Mouse (Mus musculus) limb, embryonic 10.5 days (tissue): Measurements from ENCODE around the gene Gm28048. TPM values are rescaled to one million over a fixed set of nuclear protein-coding genes. Genes with fewer than 3 reads are reported as not detected.

Experiments
- DNase-seq: peaks from one replicate; pipeline ENCODE4 v3.0.0-alpha.2; 2017; ENCODE audit warnings: low spot score
- H3K27ac ChIP-seq: fragments of 300-500 bp; sonication (generic); 2 replicates; pipeline ENCODE4 v1.5.1; 2016; ENCODE audit warnings: mild to moderate bottlenecking
- H3K27me3 ChIP-seq: fragments of 300-500 bp; sonication (generic); 2 replicates; pipeline ENCODE4 v1.6.1; 2016; ENCODE audit warnings: low read depth, mild to moderate bottlenecking; ENCODE audit not compliant: poor library complexity, severe bottlenecking
- H3K36me3 ChIP-seq: fragments of 300-500 bp; sonication (generic); 2 replicates; pipeline ENCODE4 v1.6.1; 2016; ENCODE audit warnings: mild to moderate bottlenecking, moderate library complexity
- H3K4me1 ChIP-seq: fragments of 300-500 bp; sonication (generic); 2 replicates; pipeline ENCODE4 v1.6.1; 2016
- H3K4me3 ChIP-seq: fragments of 300-500 bp; sonication (generic); 2 replicates; pipeline ENCODE4 v1.5.1; 2016; ENCODE audit warnings: mild to moderate bottlenecking, moderate library complexity
- H3K9me3 ChIP-seq: fragments of 300-500 bp; sonication (generic); replicated peaks from 2 replicates; pipeline ENCODE4 v1.6.1; 2016; ENCODE audit warnings: mild to moderate bottlenecking
- WGBS: fragments of 180-500 bp; shearing (Covaris S2); methylation state at CpG from one replicate; pipeline ENCODE4 v1.1.7; 2016; 5-methylcytosine and 5-hydroxymethylcytosine counted together
- polyA plus RNA-seq: library from polyadenylated mRNA; unstranded; fragments of >200 nt; fragmentation: Nextera tagmentation; extraction: Ambion mirVana; gene quantifications from 2 replicates; pipeline ENCODE4 v1.2.1, GENCODE M21; 2016

Gm28048 gene
- polyA plus RNA-seq, 1 experiment from 2014 or later: 4.1 TPM

DNA sequence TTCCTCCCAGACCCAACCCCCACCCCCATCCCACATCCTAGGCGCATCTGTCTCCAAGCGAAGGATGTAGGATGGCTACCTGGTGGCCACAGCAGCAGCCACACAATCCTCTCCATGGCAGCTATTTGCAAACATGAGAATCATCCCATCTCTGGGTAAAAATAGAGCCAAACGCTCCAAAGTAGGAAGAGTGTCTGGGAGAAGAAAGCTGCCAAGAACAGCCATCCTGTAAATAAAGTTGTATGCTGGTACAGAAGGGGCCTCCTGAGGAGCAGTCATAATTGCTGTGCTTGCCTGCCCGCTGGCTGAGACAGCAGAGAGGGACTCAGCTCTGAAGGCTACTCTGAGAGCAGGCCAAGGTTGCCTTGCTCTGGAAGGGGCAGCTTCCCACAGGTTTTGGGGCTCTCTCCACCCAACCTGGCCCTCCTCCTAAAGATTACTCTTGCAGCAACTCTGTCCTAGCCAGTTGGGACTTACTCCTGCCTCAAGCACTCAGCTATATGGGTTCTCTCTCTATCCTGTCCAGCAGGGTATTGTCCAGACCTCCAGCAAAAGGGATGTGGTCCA lies 154.3 kb downstream of the Gm28048 start:
- peaks cover 18% of the 10 kb centered on the region for H3K4me1 ChIP-seq
- no peak for DNase-seq
- H3K36me3 ChIP-seq: no peaks in the 10 kb centered on the region
- H3K27ac ChIP-seq: no peak overlapping the region
- no peak overlapping the region for H3K4me3 ChIP-seq
- no peaks in the 10 kb centered on the region for H3K27me3 ChIP-seq
- no peaks in the 10 kb centered on the region for H3K9me3 ChIP-seq
- WGBS: 88% methylated on average over 4 of the region's 4 CpGs

DNA sequence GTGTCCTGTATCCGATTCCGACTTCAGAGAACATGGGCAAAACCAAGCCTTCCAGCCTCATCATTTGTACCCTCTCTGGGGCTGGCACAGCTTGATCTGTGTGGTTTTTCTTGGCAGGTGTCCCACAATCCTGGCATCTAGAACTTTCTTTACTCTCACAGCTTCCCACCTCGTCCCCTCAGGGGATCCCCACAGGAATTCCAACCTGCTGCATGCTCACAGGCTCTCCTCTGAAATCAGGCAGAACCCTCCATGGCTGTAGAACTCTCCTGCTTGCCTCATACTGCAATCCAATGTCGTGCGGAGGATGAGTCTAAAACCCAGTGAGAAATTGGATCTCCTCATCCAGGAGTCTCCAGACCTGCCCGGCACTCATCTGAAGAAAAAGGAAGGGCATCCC lies 155.2 kb downstream of the Gm28048 start:
- Histone ChIP-seq H3K9me3 (no peaks in the 10 kb centered on the region), H3K36me3 (no peaks in the 10 kb centered on the region), H3K27ac (no peak overlapping the region), H3K4me1 (peaks cover 18% of the 10 kb centered on the region), H3K4me3 (no peak overlapping the region), H3K27me3 (no peaks in the 10 kb centered on the region)
- DNase-seq: no peak
- WGBS: 94% methylated on average over 6 of the region's 6 CpGs

DNA sequence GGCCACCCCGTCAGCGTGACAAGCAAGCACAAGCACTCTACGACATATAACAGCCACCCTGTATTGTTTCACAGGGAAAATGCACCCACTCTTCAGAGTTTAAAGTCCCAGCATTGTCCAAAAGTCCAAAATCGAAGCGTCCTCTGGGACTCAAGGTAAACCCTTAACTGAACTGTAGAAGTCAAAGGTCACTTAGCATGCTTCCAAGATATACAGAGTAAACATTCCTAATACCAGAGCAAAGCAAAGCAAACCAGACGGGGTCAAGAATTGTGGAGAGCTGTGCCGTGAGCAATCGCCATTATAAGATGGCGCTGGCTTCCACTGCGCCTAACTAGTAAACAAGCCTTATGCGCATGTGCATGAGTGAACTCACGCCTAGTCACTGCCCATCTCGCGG lies 155.8 kb downstream of the Gm28048 start:
- H3K27me3 ChIP-seq: no peaks in the 10 kb centered on the region
- no peaks in the 10 kb centered on the region for H3K9me3 ChIP-seq
- no peak for DNase-seq
- H3K4me1 ChIP-seq: peaks cover 18% of the 10 kb centered on the region
- H3K27ac ChIP-seq: no peak overlapping the region
- 93% methylated on average over 14 of the region's 14 CpGs for WGBS
- no peaks in the 10 kb centered on the region for H3K36me3 ChIP-seq
- H3K4me3 ChIP-seq: no peak overlapping the region

DNA sequence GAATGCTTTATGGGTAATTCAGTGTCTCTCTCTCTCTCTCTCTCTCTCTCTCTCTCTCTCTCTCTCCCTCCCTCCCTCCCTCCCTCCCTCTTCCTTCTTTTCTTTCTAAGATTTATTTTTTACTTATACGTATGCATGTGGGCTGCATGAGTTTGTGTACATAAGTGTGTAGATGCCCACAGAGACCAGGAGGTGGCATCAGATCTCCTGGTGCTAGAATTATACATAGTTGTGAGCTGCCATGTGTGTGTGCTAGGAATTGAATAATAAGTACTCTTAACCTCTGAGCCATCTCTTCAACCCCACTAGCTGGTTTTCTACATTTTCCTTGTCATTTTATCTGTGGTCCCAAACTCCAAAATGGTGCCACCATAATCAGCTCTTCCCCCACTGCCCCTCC lies 156.3 kb downstream of the Gm28048 start:
- H3K27me3 ChIP-seq: no peaks in the 10 kb centered on the region
- H3K4me3 ChIP-seq: no peak overlapping the region
- no peaks in the 10 kb centered on the region for H3K9me3 ChIP-seq
- WGBS: 100% methylated on average over 1 of the region's 1 CpGs
- no peak for DNase-seq
- H3K27ac ChIP-seq: no peak overlapping the region
- H3K4me1 ChIP-seq: peaks cover 18% of the 10 kb centered on the region
- H3K36me3 ChIP-seq: no peaks in the 10 kb centered on the region

DNA sequence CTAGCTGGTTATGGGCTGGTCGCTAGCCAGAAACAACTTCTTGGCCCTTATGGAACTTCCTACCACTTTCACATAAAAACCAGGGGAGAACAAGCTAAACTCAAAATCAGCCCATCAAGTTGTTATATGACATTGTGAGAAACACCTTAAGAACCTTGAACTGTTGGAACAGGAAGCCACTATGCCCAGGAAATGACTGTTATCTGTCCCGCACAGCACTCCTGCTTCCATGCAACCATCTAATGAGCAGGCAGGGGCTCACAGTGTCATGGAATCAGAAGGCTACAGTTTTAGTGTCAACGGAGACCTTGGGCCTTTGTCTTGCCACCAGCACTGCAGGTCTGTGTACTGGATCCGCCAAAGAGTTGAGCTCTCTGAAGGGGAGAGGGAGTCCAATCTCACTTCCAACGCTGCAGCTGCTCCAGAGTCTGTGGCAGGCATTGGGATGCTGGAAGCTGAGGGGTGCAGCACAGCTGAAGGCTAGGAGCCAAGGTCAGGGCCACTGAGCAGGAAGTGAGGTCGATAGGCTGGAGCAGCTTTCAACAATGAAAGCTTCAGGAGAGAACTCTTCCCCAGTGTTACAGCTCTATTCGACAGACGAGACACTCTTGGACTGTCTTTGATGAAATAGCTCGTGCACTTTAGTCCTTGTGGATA lies 157.7 kb downstream of the Gm28048 start:
- WGBS: 87% methylated on average over 9 of the region's 9 CpGs
- peaks cover 17% of the 10 kb centered on the region for H3K4me1 ChIP-seq
- no peaks in the 10 kb centered on the region for H3K9me3 ChIP-seq
- no peak for DNase-seq
- H3K4me3 ChIP-seq: no peak overlapping the region
- H3K27me3 ChIP-seq: no peaks in the 10 kb centered on the region
- H3K27ac ChIP-seq: 0 out of 2 replicates have a peak overlapping the region, but pooled peaks have one; percentile 19
- H3K36me3 ChIP-seq: no peaks in the 10 kb centered on the region

DNA sequence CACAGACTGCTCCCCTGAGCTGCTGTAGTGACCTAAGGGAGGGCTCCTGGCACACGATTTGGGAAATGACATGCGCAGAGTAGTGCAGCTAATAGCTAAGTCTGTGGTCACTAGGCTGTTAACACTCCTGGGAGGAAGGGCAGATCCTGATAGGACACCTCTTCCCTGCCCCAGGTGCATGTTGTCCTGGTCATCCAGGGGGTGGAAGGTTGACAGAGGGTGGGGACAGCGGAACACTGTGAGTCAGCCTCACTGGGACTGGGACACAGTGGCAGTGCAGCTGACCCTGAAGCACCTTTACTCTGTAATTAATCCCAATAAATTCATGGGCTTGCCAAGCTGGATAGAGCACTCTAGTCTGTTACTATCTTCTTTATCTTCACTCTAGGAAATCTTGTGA lies 160.6 kb downstream of the Gm28048 start:
- peaks cover 8% of the 10 kb centered on the region; the same call in 1 of the 2 replicates for H3K4me1 ChIP-seq
- no peak overlapping the region for H3K4me3 ChIP-seq
- WGBS: 89% methylated on average over 3 of the region's 3 CpGs
- H3K9me3 ChIP-seq: no peaks in the 10 kb centered on the region
- H3K27ac ChIP-seq: no peak overlapping the region
- no peak for DNase-seq
- H3K27me3 ChIP-seq: no peaks in the 10 kb centered on the region
- H3K36me3 ChIP-seq: no peaks in the 10 kb centered on the region

DNA sequence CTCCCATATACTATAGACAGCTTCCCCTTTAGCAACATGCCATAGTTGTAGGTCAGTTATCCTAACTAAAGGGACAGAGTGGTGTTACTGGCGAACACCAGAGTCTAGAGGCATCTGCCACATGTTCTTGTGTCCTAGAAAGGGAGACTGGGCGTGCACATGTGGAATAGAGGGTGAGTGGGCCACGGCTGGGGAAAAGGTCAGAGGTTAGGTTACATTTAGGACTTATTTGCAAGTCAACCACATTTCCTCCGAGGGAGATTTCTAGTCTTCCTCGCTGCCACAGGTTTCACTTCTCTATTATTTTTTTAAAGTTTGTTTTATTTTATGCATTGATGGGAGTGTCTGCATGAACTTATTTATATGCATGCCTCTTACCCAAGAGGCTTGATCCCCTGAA lies 163.5 kb downstream of the Gm28048 start:
- Histone ChIP-seq H3K4me3 (no peak overlapping the region), H3K27me3 (no peaks in the 10 kb centered on the region), H3K9me3 (no peaks in the 10 kb centered on the region), H3K36me3 (no peaks in the 10 kb centered on the region), H3K27ac (no peak overlapping the region), H3K4me1 (0 out of 2 replicates have a peak, but pooled peaks cover 3% of the 10 kb centered on the region)
- no peak for DNase-seq
- 74% methylated on average over 5 of the region's 5 CpGs for WGBS

DNA sequence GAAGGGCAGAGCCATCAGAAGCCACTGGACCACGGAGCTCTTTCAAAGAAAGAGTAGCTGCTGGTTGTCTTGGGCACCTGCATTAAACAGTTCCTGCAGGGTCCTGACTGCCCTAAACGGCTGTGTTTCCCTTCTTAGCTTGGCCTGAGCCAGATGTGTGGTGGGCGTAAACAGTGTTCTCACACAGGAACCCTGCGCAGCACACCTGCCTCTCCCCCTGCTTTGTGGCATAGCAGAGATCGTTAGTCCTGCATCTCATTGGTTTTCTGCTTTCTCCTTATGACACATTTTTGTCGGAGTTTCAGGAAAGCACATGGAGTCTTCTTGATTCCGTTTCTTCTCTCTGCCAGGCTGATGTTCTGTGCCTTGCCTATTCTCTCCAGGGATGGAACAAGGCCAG lies 166.0 kb downstream of the Gm28048 start:
- H3K4me1 ChIP-seq: 0 out of 2 replicates have a peak, but pooled peaks cover 3% of the 10 kb centered on the region
- H3K36me3 ChIP-seq: no peaks in the 10 kb centered on the region
- H3K9me3 ChIP-seq: no peaks in the 10 kb centered on the region
- DNase-seq: no peak
- 85% methylated on average over 7 of the region's 7 CpGs for WGBS
- H3K4me3 ChIP-seq: no peak overlapping the region
- no peaks in the 10 kb centered on the region for H3K27me3 ChIP-seq
- no peak overlapping the region for H3K27ac ChIP-seq

DNA sequence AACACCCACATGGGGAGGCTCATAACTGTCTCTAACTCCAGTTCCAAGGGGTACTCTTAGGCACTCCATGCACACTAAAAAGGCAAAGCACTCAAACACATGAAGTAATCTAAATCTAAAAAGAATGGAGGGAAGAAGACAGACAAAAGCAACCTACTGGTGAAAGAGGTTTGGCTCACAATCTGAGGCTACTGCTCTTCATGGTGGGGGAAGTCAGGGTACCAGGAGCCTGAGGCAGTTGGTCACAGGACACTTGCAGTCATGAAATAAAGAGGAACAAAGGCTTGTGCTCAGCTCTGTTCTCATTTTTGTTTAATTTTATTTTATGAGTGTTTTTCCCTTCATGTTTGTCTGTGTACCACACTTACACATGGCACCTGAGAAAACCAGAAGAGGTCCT lies 166.7 kb downstream of the Gm28048 start:
- H3K36me3 ChIP-seq: no peaks in the 10 kb centered on the region
- no peaks in the 10 kb centered on the region for H3K27me3 ChIP-seq
- no peaks in the 10 kb centered on the region for H3K9me3 ChIP-seq
- H3K27ac ChIP-seq: no peak overlapping the region
- no peak for DNase-seq
- no peak overlapping the region for H3K4me3 ChIP-seq
- 0 out of 2 replicates have a peak, but pooled peaks cover 3% of the 10 kb centered on the region for H3K4me1 ChIP-seq

DNA sequence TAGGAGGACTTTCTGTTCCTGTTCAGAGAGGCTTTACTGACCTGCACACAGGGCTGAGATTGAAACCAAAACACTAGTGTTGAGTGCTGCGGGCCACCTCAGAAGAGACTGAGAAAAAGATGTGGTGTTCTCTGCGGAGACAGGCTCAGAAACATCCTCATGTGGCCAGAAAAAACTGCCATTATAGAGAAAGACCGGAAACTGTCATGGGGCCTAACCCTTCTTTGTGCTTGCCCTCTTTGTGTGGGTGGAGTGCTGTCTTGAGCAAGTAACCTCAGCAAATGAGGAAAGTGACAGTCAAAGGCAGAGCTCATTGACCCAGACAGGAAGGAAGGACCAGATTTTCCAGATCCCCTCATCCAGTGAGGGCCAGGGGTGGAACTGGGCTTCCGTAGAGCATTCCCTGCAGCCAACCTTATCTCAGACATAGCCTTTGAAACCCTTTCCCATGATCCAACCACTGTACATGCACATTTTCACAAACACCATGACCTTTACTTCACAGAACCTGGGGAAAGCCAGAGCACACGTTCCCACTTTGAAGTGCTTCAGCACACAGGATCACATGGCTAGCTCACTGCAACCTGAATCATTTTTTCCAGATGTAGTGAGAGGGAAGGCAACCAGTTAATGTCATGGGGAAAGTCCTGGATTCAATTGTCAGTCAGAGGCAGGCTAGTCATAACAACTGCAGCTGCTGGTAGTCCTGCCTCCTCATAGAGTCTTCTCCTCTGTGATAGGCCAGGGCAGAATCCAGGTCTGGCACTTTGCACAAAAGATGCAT lies 167.8 kb downstream of the Gm28048 start:
- no peak overlapping the region for H3K27ac ChIP-seq
- DNase-seq: no peak
- 77% methylated on average over 5 of the region's 5 CpGs for WGBS
- no peaks in the 10 kb centered on the region for H3K9me3 ChIP-seq
- H3K4me3 ChIP-seq: no peak overlapping the region
- no peaks in the 10 kb centered on the region for H3K36me3 ChIP-seq
- H3K4me1 ChIP-seq: 0 out of 2 replicates have a peak, but pooled peaks cover 3% of the 10 kb centered on the region
- H3K27me3 ChIP-seq: no peaks in the 10 kb centered on the region

DNA sequence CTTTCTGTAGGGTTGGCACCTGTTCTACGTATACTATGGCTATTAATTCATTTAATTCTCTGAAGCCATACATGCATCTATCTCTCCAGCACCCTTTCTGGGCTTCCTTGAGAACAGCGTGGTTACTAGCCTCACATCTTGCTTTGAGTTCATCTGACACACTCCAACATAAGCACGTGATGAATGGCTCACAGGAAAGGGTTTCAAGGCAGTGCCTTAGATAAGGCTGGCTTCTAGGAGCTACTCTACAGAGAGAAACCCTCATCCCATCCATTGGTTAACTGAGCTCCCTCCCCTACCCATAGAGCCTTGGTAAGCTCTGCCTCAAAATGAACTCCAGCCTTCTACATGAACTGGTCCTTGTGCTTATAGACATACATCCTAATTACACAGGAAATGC lies 168.5 kb downstream of the Gm28048 start:
- DNase-seq: no peak
- H3K36me3 ChIP-seq: no peaks in the 10 kb centered on the region
- no peak overlapping the region for H3K27ac ChIP-seq
- H3K4me3 ChIP-seq: no peak overlapping the region
- no peaks in the 10 kb centered on the region for H3K9me3 ChIP-seq
- H3K4me1 ChIP-seq: 0 out of 2 replicates have a peak, but pooled peaks cover 2% of the 10 kb centered on the region
- H3K27me3 ChIP-seq: no peaks in the 10 kb centered on the region
- WGBS: 81% methylated on average over 3 of the region's 3 CpGs

DNA sequence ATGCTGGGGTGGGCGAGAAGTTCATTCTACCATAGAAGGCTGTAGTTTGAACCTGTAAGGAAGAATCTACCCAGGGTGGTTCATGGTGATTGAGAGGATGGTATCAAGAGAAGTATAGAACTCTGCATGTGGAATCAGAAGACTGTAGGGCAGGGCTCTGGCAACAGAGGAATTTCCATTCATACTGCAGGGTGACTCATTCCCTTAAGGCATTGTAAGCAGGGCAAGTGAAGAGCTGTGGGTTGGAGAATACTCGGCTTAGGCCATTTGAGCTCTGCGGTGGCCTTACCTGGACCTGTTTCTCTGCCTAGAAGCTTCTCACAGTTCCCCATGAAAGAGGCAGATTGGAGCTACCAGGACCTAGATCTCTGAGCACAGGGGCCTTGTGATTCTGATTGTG lies 170.5 kb downstream of the Gm28048 start:
- no peak for DNase-seq
- no peak overlapping the region for H3K27ac ChIP-seq
- no peaks in the 10 kb centered on the region for H3K36me3 ChIP-seq
- no peaks in the 10 kb centered on the region for H3K9me3 ChIP-seq
- H3K4me1 ChIP-seq: no peaks in the 10 kb centered on the region
- no peaks in the 10 kb centered on the region for H3K27me3 ChIP-seq
- 84% methylated on average over 3 of the region's 3 CpGs for WGBS
- H3K4me3 ChIP-seq: no peak overlapping the region

DNA sequence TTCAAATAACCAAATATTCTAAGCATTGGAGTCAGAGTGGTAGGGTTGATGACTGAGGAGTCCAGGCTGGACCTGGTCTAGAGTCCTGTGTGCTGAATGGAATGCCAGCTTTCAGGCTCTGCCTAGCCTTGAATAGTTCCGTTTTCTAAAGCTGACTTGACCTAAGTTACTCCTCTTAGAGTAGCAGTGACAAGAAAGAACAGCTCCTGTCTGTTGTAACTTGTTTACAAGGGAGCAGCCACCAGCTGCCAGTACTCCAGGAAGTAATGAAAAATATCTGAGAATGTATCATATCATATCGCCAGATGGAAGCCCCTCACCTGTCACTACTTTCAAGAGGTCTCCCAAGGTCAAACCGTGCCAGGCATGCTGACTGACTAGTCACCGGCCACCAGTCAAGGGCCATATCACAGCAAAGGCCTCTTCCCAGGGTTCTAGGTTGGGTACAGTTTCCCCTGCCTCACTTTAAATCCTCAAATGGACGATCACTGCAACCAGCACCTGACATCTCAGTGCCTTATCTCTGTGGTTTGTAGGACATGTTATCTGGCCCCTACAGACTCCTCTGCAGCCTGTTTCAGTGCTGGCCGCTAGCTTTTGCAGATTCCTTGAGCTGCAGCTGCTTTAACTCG lies 172.3 kb downstream of the Gm28048 start:
- Histone ChIP-seq H3K4me3 (no peak overlapping the region), H3K4me1 (no peaks in the 10 kb centered on the region), H3K9me3 (no peaks in the 10 kb centered on the region), H3K27me3 (no peaks in the 10 kb centered on the region), H3K36me3 (no peaks in the 10 kb centered on the region), H3K27ac (no peak overlapping the region)
- WGBS: 81% methylated on average over 7 of the region's 7 CpGs
- no peak for DNase-seq
